Mouse (Mus musculus): ENCODE measurements around the gene Uaca.

DNA sequence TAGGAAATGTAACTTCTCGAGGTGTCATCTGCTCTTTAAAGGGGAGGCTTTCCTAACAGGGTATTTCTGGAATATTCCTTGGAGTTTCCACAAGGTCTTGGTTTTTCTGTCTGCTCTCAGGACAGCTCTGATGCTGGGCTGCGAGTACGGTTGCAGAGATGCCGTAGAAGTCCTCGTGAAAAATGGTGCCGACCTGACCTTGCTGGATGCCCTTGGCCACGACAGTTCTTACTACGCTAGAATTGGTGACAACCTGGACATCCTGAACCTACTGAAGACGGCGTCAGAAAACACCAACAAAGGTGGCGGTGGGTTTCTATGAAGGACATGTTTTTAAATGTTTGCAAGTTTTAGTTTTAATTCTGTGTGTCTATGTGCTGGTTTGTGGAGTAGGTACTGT is 59.9 kb downstream of the Uaca start:
- no peak for TF ChIP-seq CTCF (conservative IDR thresholded peaks at IDR 0.05; ENCODE audit: low read length)
- TF ChIP-seq NANOG (IDR thresholded peaks at IDR 0.05; ENCODE audit: borderline replicate concordance, low read length) = no peak
- no peak for TF ChIP-seq POU5F1 (IDR thresholded peaks at IDR 0.05; ENCODE audit: borderline replicate concordance, low read length)
